Comparison of ENCODE assay signal across 22 mouse cellular contexts in genomic region chr6:49769904-49770720, GRCm38 (mm10). TPM values are rescaled to one million over a fixed set of nuclear protein-coding genes. Genes with fewer than 3 reads are reported as not detected.
"Had no signal": no experiment of that assay in that cellular context is flagged by ENCODE, and none has a peak within 500 bp of the region (broad histone marks: within the 10 kb centered on the region; RNA-seq: fewer than 3 reads in every experiment).

No protein-coding gene starts in this region.

- H3K4me3 ChIP-seq: limb, embryonic 10.5 days; limb, embryonic 13.5 days; liver, embryonic 12.5 days; liver, embryonic 15.5 days; lung, embryonic 15.5 days; megakaryocyte, embryonic 14.5 days; midbrain, embryonic 10.5 days; midbrain, embryonic 13.5 days; neural tube, embryonic 12.5 days; neural tube, embryonic 15.5 days; stomach, embryonic 15.5 days had no signal

- H3K27ac ChIP-seq: limb, embryonic 10.5 days; limb, embryonic 13.5 days; liver, embryonic 12.5 days; liver, embryonic 15.5 days; lung, embryonic 15.5 days; midbrain, embryonic 10.5 days; midbrain, embryonic 13.5 days; neural tube, embryonic 12.5 days; neural tube, embryonic 15.5 days; stomach, embryonic 15.5 days had no signal

- H3K4me2 ChIP-seq: limb, embryonic 13.5 days; liver, embryonic 12.5 days; liver, embryonic 15.5 days; lung, embryonic 15.5 days; midbrain, embryonic 13.5 days; neural tube, embryonic 12.5 days; neural tube, embryonic 15.5 days; stomach, embryonic 15.5 days had no signal

- H3K9ac ChIP-seq: limb, embryonic 13.5 days; liver, embryonic 12.5 days; liver, embryonic 15.5 days; lung, embryonic 15.5 days; midbrain, embryonic 13.5 days; neural tube, embryonic 12.5 days; neural tube, embryonic 15.5 days; stomach, embryonic 15.5 days had no signal

- H3K9me3 ChIP-seq: limb, embryonic 10.5 days; limb, embryonic 13.5 days; liver, embryonic 12.5 days; liver, embryonic 15.5 days; lung, embryonic 15.5 days; midbrain, embryonic 10.5 days; midbrain, embryonic 13.5 days; neural tube, embryonic 12.5 days; neural tube, embryonic 15.5 days; stomach, embryonic 15.5 days had no signal

- H3K4me1 ChIP-seq: limb, embryonic 13.5 days; liver, embryonic 12.5 days; liver, embryonic 15.5 days; lung, embryonic 15.5 days; neural tube, embryonic 15.5 days; stomach, embryonic 15.5 days had no signal

- DNase-seq: kidney, adult 9 months; kidney, postnatal 14 days; kidney, postnatal 4 days; liver; lung, adult 18-20 months; lung, postnatal 10 days; lung, postnatal 36 days; right cerebral cortex, adult 18-20 months; right cerebral cortex, postnatal 14 days; right cerebral cortex, postnatal 4 days; thymus, postnatal 25 days had no signal

- H3K27me3 ChIP-seq: limb, embryonic 13.5 days; liver, embryonic 12.5 days; liver, embryonic 15.5 days; lung, embryonic 15.5 days; megakaryocyte, embryonic 14.5 days; midbrain, embryonic 13.5 days; neural tube, embryonic 12.5 days; neural tube, embryonic 15.5 days; stomach, embryonic 15.5 days had no signal

- H3K36me3 ChIP-seq: limb, embryonic 10.5 days; limb, embryonic 13.5 days; liver, embryonic 12.5 days; liver, embryonic 15.5 days; lung, embryonic 15.5 days; midbrain, embryonic 10.5 days; midbrain, embryonic 13.5 days; neural tube, embryonic 12.5 days; neural tube, embryonic 15.5 days; stomach, embryonic 15.5 days had no signal

- ATAC-seq: liver, embryonic 12.5 days; midbrain, embryonic 13.5 days had no signal

RNA-seq across cellular contexts. Expression of gene Npy, which starts 52.4 kb away (rescaled TPM):
- polyA plus RNA-seq: limb, embryonic 10.5 days; liver, embryonic 15.5 days had no signal
